In the genomic region with DNA sequence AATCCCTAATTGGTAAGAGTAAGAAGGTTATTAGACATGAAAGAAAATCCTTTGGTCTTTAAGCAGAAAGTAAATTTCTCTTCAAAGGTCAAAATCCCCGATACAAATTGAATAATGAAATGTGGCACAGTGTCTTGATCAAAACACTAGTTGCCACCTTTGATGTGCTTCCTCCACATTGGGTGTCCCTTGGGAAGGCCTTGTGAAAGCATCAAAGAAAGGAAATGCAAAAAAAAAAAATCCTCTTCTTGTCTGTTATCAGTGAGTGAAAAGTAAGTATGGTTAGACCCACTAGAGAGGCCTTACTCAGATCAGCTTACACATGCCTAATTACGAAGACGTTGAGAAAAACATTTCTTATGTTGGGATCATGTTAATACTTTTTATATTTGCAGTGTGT, we compare ENCODE assay signal across 23 mouse cellular contexts.
"Had no signal": no experiment of that assay in that cellular context is flagged by ENCODE, and none has a peak within 500 bp of the region (broad histone marks: within the 10 kb centered on the region; RNA-seq: fewer than 3 reads in every experiment).

No protein-coding gene starts in this region.

- ATAC-seq: intestine, postnatal 0 days; liver, embryonic 12.5 days had no signal

- H3K27me3 ChIP-seq: limb, embryonic 13.5 days; liver, embryonic 12.5 days; liver, embryonic 15.5 days; lung, embryonic 15.5 days; neural tube, embryonic 13.5 days; stomach, embryonic 15.5 days had no signal

- H3K27ac ChIP-seq: kidney, postnatal 0 days; layer of hippocampus, adult 2 months; limb, embryonic 10.5 days; limb, embryonic 13.5 days; liver, embryonic 12.5 days; liver, embryonic 15.5 days; lung, embryonic 15.5 days; macrophage; neural tube, embryonic 13.5 days; stomach, embryonic 15.5 days had no signal

- DNase-seq: kidney, adult 2 months; kidney, postnatal 25 days; layer of hippocampus, adult 9-11 months; liver; lung, adult 18-20 months; lung, postnatal 14 days; retina, postnatal 1 day; right cerebral cortex, postnatal 25 days; spleen, adult 18-20 months; thymus, adult 18-20 months; thymus, postnatal 4 days had no signal

- H3K36me3 ChIP-seq: limb, embryonic 10.5 days; limb, embryonic 13.5 days; liver, embryonic 12.5 days; liver, embryonic 15.5 days; lung, embryonic 15.5 days; neural tube, embryonic 13.5 days; stomach, embryonic 15.5 days had no signal

- H3K4me2 ChIP-seq: limb, embryonic 13.5 days; liver, embryonic 12.5 days; liver, embryonic 15.5 days; lung, embryonic 15.5 days; neural tube, embryonic 13.5 days; stomach, embryonic 15.5 days had no signal

- H3K9ac ChIP-seq: limb, embryonic 13.5 days; liver, embryonic 12.5 days; liver, embryonic 15.5 days; lung, embryonic 15.5 days; neural tube, embryonic 13.5 days; stomach, embryonic 15.5 days had no signal

- H3K4me3 ChIP-seq: layer of hippocampus, adult 2 months; limb, embryonic 10.5 days; limb, embryonic 13.5 days; liver, embryonic 12.5 days; liver, embryonic 15.5 days; lung, embryonic 15.5 days; myocyte; neural tube, embryonic 13.5 days; stomach, embryonic 15.5 days had no signal

- H3K9me3 ChIP-seq: limb, embryonic 10.5 days; limb, embryonic 13.5 days; liver, embryonic 12.5 days; liver, embryonic 15.5 days; lung, embryonic 15.5 days; neural tube, embryonic 13.5 days; stomach, embryonic 15.5 days had no signal

- H3K4me1 ChIP-seq: limb, embryonic 10.5 days; limb, embryonic 13.5 days; liver, embryonic 12.5 days; liver, embryonic 15.5 days; lung, embryonic 15.5 days; neural tube, embryonic 13.5 days; stomach, embryonic 15.5 days had no signal
